Mouse (Mus musculus) hindbrain, embryonic 11.5 days (tissue): ENCODE measurements around the gene Orm1. TPM values are rescaled to one million over a fixed set of nuclear protein-coding genes. Genes with fewer than 3 reads are reported as not detected.

Experiments
- ATAC-seq: fragments of 200-750 bp; cut with Nextera tagmentation; 2 replicates; pipeline ENCODE4 v1.8.0; 2017; ENCODE audit warnings: mild to moderate bottlenecking, moderate TSS enrichment, moderate library complexity; ENCODE audit not compliant: low FRiP score
- DNase-seq: peaks from one replicate; pipeline ENCODE4 v3.0.0-alpha.2; 2015; ENCODE audit warnings: low spot score
- H3K27ac ChIP-seq: fragments of 300-500 bp; sonication (generic); 2 replicates; pipeline ENCODE4 v1.5.1; 2014; ENCODE audit warnings: mild to moderate bottlenecking, low read depth, low read length
- H3K27me3 ChIP-seq: fragments of 300-500 bp; sonication (generic); 2 replicates; pipeline ENCODE4 v1.6.1; 2014; ENCODE audit warnings: mild to moderate bottlenecking, low read length, moderate library complexity, mixed read lengths; ENCODE audit not compliant: control insufficient read depth, insufficient read depth
- H3K36me3 ChIP-seq: fragments of 300-500 bp; sonication (generic); 2 replicates; pipeline ENCODE4 v1.6.1; 2014; ENCODE audit warnings: mild to moderate bottlenecking, low read length, moderate library complexity, mixed read lengths; ENCODE audit not compliant: control insufficient read depth, insufficient read depth
- H3K4me1 ChIP-seq: fragments of 300-500 bp; sonication (generic); replicated peaks from 2 replicates; pipeline ENCODE4 v1.6.1; 2014; ENCODE audit warnings: low read length, mixed read lengths; ENCODE audit not compliant: control insufficient read depth, insufficient read depth
- H3K4me2 ChIP-seq: fragments of 300-500 bp; sonication (generic); replicated peaks from 2 replicates; pipeline ENCODE4 v1.6.1; 2014; ENCODE audit warnings: mild to moderate bottlenecking, low read depth, low read length
- H3K4me3 ChIP-seq: fragments of 300-500 bp; sonication (generic); 2 replicates; pipeline ENCODE4 v1.5.1; 2014; ENCODE audit warnings: low read depth, low read length
- H3K9ac ChIP-seq: fragments of 300-500 bp; sonication (generic); 2 replicates; pipeline ENCODE4 v1.6.1; 2014; ENCODE audit warnings: low read depth, low read length
- H3K9me3 ChIP-seq: fragments of 300-500 bp; sonication (generic); 2 replicates; pipeline ENCODE4 v1.6.1; 2016; ENCODE audit warnings: low read length; ENCODE audit not compliant: control insufficient read depth
- WGBS: fragments of 180-500 bp; shearing (Covaris S2); extraction: QIAGEN DNeasy Blood & Tissue Kit; methylation state at CpG from one replicate; pipeline ENCODE4 v1.1.7; 2014; 5-methylcytosine and 5-hydroxymethylcytosine counted together
- polyA plus RNA-seq: library from polyadenylated mRNA; unstranded; fragments of >200 nt; fragmentation: Nextera tagmentation; extraction: Ambion mirVana; gene quantifications from 2 replicates; pipeline ENCODE4 v1.2.1, GENCODE M21; 2014

The Orm1 gene
- polyA plus RNA-seq, 1 experiment from 2014 or later = not detected

DNA sequence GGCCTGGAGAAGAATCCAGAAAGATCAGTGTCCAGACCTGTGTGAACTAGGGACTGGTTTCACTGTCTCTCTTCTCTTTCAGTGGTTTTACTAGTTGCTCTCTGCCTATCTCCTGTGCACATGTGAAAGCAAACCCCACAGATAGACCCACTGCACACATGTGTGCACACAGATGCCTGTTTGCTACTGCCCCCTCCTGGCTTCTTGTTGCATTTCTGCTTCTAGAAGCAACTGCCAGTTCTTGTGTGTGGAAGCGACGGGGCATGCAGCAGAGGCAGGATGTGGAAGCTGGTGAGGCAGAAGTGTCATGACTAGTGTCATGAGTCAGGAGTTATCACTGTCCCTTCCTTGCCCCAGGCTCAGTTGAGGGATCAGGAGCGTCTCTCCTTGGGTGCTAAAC, 27.5 kb downstream of the Orm1 start:
- H3K27me3 ChIP-seq = no peaks in the 10 kb centered on the region
- no peak overlapping the region for H3K27ac ChIP-seq
- no peaks in the 10 kb centered on the region for H3K4me1 ChIP-seq
- ATAC-seq (no peak), DNase-seq (peak; percentile 59)
- H3K9me3 ChIP-seq = no peaks in the 10 kb centered on the region
- no peaks in the 10 kb centered on the region for H3K36me3 ChIP-seq
- H3K4me3 ChIP-seq = no peak overlapping the region
- no peak overlapping the region for H3K9ac ChIP-seq
- WGBS = 65% methylated on average over 3 of the region's 3 CpGs
- H3K4me2 ChIP-seq = no peak overlapping the region

DNA sequence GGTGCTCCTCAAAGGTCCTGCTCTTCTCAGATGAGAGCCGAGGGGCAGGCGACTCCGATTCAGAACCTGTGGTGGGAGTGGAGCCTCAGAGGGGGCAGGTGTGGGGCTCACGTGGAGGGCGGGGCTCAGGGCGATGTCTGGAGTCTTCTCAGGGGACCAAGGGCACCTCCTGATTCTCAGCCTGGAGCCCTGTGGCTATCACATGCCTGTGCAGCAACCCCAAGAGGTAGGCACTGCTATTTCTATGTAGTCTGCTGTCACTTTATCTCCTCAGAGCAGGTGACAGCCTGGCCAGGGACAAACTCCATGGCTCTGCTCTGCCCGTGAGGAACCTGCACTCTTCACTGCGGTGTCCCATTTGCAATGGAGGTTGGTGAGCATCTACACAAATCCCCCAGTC, 29.0 kb downstream of the Orm1 start:
- H3K4me3 ChIP-seq = no peak overlapping the region
- H3K4me1 ChIP-seq = no peaks in the 10 kb centered on the region
- H3K27me3 ChIP-seq = no peaks in the 10 kb centered on the region
- no peaks in the 10 kb centered on the region for H3K9me3 ChIP-seq
- no peak overlapping the region for H3K9ac ChIP-seq
- ATAC-seq = no peak
- no peak overlapping the region for H3K4me2 ChIP-seq
- H3K36me3 ChIP-seq = no peaks in the 10 kb centered on the region
- 92% methylated on average over 8 of the region's 8 CpGs for WGBS
- H3K27ac ChIP-seq = no peak overlapping the region
- DNase-seq = no peak

DNA sequence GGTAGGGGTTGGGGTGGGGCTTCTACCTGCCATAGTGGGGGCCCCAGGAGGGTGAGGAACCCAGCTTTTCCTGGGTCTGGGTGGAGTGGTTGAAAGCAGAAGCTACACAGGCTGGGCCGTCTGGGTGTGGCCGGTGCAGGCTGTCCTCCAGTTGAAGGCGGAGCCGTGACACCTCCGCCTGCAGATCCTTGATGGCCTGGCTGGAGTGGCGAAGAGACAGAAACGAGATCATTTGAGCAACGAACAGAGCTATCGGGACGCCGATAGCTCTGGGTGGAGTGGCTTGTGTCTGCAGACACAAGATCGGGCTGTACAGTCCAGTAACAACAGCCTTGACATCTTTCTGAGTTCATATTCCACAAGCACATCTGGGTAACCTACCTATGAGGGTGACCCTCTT, 30.0 kb downstream of the Orm1 start:
- Histone ChIP-seq H3K9ac (no peak overlapping the region), H3K9me3 (no peaks in the 10 kb centered on the region), H3K4me2 (no peak overlapping the region), H3K4me3 (no peak overlapping the region), H3K4me1 (no peaks in the 10 kb centered on the region), H3K27me3 (no peaks in the 10 kb centered on the region), H3K36me3 (no peaks in the 10 kb centered on the region), H3K27ac (no peak overlapping the region)
- 88% methylated on average over 12 of the region's 12 CpGs for WGBS
- ATAC-seq (no peak), DNase-seq (no peak)

DNA sequence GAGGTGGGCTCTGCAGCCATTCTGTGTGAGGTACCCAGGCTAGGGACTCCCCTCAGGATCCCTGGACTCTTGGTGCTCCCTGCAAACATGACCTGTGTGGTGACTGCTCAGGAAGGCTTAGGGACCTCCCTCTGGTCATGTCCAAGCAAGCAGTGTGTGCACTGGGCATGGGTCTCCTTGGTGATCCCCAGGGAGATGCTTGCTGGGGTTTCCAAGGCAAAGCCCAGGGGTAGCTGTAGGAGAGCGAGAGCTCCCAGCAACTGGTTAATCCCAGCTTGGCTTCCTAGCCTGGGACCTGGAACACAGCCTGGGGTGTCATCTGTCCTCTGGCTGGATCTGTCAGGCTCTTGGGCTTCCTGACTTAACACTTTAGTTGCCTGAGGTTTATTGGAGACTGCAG, 31.0 kb downstream of the Orm1 start:
- H3K27me3 ChIP-seq = no peaks in the 10 kb centered on the region
- H3K9me3 ChIP-seq = no peaks in the 10 kb centered on the region
- H3K9ac ChIP-seq = no peak overlapping the region
- H3K4me1 ChIP-seq = no peaks in the 10 kb centered on the region
- no peaks in the 10 kb centered on the region for H3K36me3 ChIP-seq
- ATAC-seq = no peak
- DNase-seq = no peak
- 94% methylated on average over 1 of the region's 1 CpGs for WGBS
- no peak overlapping the region for H3K27ac ChIP-seq
- no peak overlapping the region for H3K4me2 ChIP-seq
- no peak overlapping the region for H3K4me3 ChIP-seq

DNA sequence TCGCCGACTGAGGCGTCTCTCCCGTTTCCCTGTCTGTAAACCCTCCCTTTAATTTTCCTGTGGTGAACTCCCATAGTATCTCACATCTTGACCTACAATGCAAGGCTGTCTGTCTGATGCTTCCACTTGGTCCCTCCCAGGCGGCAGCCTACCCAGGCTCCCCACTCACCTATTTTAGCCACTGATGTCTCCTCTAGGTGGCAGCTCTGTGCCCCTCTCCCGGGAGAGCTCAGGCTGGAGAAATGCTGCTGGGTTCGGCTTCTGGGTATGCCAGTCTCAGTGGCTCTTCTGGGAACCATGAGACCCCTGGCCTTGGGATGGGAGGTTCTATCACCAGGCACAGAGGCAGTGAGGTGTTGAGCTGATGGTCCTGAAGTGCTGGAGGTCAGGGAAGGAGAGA, 33.1 kb downstream of the Orm1 start:
- H3K36me3 ChIP-seq = 0 out of 2 replicates have a peak, but pooled peaks cover 2% of the 10 kb centered on the region
- WGBS = 71% methylated on average over 7 of the region's 7 CpGs
- no peaks in the 10 kb centered on the region for H3K9me3 ChIP-seq
- no peak for DNase-seq
- H3K27ac ChIP-seq = no peak overlapping the region
- no peak overlapping the region for H3K4me3 ChIP-seq
- no peak overlapping the region for H3K9ac ChIP-seq
- ATAC-seq = no peak
- H3K4me2 ChIP-seq = no peak overlapping the region
- H3K27me3 ChIP-seq = no peaks in the 10 kb centered on the region
- H3K4me1 ChIP-seq = no peaks in the 10 kb centered on the region

DNA sequence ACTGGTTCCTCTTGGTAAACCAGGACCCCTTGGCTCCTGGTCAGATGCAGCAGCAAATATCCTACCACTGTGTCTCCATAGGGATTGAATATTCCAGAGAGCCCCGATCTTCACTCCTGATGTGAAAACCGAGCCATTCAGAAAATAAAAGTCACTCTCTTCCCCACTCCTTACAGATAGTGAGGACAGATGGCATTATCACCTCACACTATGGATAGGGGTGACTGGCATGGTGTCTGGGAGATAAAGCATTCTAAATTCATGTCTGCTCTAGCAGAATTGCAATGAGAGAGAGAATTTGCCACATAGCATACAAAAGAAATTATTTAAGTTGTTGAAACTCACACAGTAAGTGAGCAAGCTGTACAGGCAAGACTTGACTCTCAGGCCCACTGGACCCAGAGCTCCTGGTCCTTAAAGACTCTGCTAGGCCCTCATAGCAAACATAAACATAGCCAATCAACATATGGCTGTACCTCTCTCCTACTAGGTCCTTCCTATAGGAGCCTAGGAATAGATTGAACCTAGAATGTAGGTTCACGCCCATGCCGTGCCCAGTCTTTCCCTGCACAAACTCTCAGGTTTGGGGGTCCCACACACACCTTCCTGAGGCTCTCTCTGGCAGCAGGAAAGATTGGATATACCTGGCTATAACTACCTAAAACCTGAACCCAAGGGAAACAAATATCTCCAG, 38.5 kb downstream of the Orm1 start:
- DNase-seq (no peak), ATAC-seq (no peak)
- 90% methylated on average over 4 of the region's 4 CpGs for WGBS
- H3K4me3 ChIP-seq = no peak overlapping the region
- H3K9me3 ChIP-seq = no peaks in the 10 kb centered on the region
- no peaks in the 10 kb centered on the region for H3K4me1 ChIP-seq
- H3K27ac ChIP-seq = no peak overlapping the region
- no peak overlapping the region for H3K9ac ChIP-seq
- H3K27me3 ChIP-seq = no peaks in the 10 kb centered on the region
- 0 out of 2 replicates have a peak, but pooled peaks cover 2% of the 10 kb centered on the region for H3K36me3 ChIP-seq
- no peak overlapping the region for H3K4me2 ChIP-seq

DNA sequence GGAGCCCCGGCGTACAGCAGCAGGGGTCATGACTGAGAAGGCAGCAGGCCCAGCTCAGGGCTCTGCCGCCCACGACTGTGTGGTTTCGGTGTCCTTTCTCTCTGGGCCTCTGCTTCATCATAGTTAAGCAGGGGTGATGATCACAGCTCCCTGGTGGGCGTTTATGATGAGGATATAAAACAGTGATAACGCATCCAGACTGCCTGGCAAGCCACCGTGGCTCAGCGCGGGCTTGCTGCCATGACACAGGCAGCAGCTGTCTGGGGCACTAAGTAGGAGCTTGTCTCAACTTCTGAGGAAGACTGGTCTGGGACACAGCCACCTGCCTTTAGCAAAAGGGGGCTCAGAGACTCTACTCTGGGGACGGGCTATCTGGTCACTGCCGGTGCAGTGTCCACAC, 39.1 kb downstream of the Orm1 start:
- 88% methylated on average over 12 of the region's 12 CpGs for WGBS
- Histone ChIP-seq H3K36me3 (0 out of 2 replicates have a peak, but pooled peaks cover 2% of the 10 kb centered on the region), H3K9ac (no peak overlapping the region), H3K4me2 (no peak overlapping the region), H3K27ac (no peak overlapping the region), H3K4me1 (no peaks in the 10 kb centered on the region), H3K9me3 (no peaks in the 10 kb centered on the region), H3K4me3 (no peak overlapping the region), H3K27me3 (no peaks in the 10 kb centered on the region)
- DNase-seq = no peak
- ATAC-seq = no peak

DNA sequence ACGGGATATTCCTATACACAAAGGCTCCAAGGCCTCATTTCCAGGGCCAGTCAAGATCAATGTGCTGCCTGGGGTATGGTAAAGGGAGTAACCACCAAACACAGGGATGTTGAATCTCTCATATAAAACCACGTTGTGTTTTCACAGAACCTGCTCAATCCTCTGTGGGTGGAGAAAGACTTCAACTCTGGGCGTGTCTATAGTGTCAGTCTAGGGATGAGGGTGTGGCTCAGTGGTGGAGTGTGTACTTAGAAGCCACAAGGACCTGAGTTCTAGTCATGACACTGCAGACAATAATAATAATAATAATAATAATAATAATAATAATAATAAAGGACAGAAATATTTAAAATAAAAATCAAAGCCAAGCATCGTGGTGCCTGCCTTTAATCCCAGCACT, 39.9 kb downstream of the Orm1 start:
- no peak overlapping the region for H3K9ac ChIP-seq
- H3K4me1 ChIP-seq = peaks cover 7% of the 10 kb centered on the region
- H3K36me3 ChIP-seq = 0 out of 2 replicates have a peak, but pooled peaks cover 2% of the 10 kb centered on the region
- no peak overlapping the region for H3K4me3 ChIP-seq
- 91% methylated on average over 4 of the region's 4 CpGs for WGBS
- no peaks in the 10 kb centered on the region for H3K9me3 ChIP-seq
- H3K27me3 ChIP-seq = no peaks in the 10 kb centered on the region
- no peak for ATAC-seq
- H3K27ac ChIP-seq = no peak overlapping the region
- no peak for DNase-seq
- no peak overlapping the region for H3K4me2 ChIP-seq

DNA sequence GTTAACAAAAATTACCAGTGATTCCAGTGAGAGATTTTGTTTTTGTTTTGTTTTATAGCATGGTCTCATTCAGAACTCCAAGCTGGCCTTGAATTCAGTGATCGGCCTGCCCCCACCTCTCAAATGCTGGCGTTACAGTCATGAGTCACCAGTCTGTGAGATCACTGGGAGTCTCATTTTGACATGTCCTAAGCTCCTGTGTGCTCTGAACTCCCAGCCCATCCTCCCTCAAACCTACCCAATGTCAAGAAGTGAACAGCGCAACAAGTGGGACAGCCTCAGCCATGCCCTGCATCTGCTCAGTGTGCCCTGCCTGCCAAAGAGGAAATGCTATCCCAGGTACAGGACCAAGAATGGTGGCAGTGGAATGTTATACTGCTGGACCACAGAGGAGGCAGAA, 40.9 kb downstream of the Orm1 start:
- no peak overlapping the region for H3K9ac ChIP-seq
- DNase-seq = no peak
- no peak overlapping the region for H3K27ac ChIP-seq
- no peak overlapping the region for H3K4me3 ChIP-seq
- peaks cover 10% of the 10 kb centered on the region for H3K4me1 ChIP-seq
- no peak overlapping the region for H3K4me2 ChIP-seq
- ATAC-seq = no peak
- H3K27me3 ChIP-seq = no peaks in the 10 kb centered on the region
- 91% methylated on average over 3 of the region's 3 CpGs for WGBS
- 0 out of 2 replicates have a peak, but pooled peaks cover 2% of the 10 kb centered on the region for H3K36me3 ChIP-seq
- no peaks in the 10 kb centered on the region for H3K9me3 ChIP-seq
